Mouse (Mus musculus): ENCODE results near the gene C1qtnf1. TPM values are rescaled to one million over a fixed set of nuclear protein-coding genes. Genes with fewer than 3 reads are reported as not detected.

The C1qtnf1 gene
- total RNA-seq, 2 experiments from 2014 or later: 3.9 to 5.3 TPM

DNA sequence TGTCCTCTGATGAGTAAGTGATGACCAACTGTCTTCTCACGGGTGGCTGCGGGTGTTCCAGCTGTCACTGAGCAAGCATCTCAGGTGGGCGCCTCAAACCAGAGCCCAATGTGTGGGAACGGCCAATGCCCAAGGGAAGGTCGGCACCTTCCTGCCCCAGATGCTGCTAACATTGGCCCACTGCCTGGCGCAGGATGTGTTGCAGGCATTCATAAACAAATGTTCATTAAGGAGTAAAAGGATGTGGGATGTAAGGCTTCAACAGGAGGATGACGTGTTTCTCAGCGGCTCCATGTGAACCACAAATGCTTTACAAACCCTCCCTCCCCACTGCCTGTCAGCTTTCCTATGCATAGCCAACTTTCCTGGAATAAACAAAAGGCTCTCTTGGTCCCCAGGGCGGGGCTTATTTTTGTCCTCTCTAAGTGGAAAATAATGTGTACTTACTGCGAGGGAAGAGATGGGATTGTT is 5.4 kb downstream of the C1qtnf1 start:
- no peak for DNase-seq (ENCODE audit: low spot score in 2 of 2)

DNA sequence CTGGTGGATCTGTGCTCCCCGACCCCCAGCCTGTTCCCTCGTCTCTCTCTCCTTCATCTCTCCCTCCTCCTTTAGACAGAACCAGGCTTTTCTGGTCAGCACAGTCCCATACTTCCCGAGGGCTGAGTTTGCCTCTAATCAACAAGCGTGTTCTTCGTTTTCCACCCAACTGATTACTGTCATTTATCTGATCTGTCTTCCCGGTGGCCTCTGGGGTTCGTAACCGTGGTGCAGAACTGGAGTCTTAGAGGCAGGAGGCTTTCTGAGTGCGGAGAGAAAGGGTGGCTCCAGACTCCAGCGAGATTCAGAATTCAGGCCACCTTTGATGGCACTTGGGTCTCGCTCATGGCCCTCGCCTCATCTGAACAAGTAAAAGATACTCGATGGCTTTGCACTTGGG is 6.1 kb downstream of the C1qtnf1 start:
- no peak for DNase-seq (ENCODE audit: low spot score in 2 of 2)

- DNase-seq (ENCODE audit: low spot score in 2 of 2): peak; percentile 41 to 59
These were observed 8.5 kb downstream of the C1qtnf1 start for GRCm38 (mm10) chr11:118436471-118436935.

GRCm38 (mm10) chr11:118438665-118439414 is 10.8 kb downstream of the C1qtnf1 start:
- DNase-seq (ENCODE audit: low spot score in 2 of 2): peak in 1 of 2 experiments; percentile 49

- DNase-seq (ENCODE audit: low spot score in 2 of 2): no peak
These were observed 14.7 kb downstream of the C1qtnf1 start for GRCm38 (mm10) chr11:118442691-118443090.

DNA sequence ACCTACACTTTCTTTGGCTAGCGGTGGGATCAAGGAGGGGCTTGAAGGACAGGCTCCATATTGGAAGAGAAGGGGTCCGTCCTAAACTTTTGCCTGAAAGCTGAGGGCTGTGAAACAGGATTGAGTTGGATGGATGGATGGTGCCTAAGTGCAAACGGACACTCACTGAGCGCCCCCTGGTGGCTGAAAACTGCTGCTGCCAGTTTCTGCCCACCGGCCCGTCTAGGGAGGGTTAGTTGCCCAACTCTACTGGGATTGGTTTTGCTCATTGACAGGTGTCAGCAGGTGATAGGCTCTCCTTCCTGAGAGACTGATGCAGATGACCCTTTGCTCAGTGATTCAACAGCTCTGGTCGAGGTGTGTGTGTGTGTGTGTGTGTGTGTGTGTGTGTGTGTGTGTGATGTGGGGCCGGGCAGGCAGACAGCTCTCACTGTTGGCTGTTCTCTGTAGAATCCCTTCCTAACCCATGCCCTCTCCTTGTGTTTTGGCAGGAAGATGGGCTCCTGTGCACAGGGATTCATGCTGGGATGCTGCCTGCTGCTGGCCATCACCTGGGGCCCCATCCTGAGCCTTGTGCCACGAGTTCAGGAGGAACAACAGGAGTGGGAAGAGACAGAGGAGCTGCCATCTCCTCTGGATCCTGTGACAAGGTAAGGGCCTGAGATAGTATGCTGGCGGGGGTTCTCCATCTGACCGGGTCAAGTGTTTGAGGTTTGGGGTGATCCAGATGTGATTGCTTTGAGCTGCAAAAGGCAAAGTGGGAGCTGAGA is 15.4 kb downstream of the C1qtnf1 start:
- DNase-seq (ENCODE audit: low spot score in 2 of 2): peak; percentile 52 to 67

- peak; percentile 61 to 73 for DNase-seq (ENCODE audit: low spot score in 2 of 2)
These were observed 17.8 kb downstream of the C1qtnf1 start for GRCm38 (mm10) chr11:118445843-118446242.

DNA sequence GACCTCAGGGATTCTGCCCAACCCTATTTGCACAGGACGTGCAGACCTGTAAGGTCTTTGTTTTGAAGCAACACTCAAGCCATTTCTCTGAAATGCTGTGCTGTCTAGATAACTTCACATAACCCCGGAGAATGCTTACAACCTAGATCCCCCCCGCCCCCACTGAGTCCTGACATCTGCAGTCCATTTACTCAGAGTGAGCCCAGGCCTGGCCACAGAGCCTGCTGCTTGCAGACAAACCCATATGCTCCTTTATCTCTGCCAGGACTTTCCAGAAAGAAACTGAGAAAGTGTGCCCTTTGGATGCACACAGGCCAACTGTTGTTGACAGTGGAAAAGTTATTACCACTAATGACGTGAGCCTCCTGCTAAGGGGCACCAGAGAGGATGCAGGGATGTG is 19.3 kb downstream of the C1qtnf1 start:
- no peak for DNase-seq (ENCODE audit: low spot score in 2 of 2)

DNA sequence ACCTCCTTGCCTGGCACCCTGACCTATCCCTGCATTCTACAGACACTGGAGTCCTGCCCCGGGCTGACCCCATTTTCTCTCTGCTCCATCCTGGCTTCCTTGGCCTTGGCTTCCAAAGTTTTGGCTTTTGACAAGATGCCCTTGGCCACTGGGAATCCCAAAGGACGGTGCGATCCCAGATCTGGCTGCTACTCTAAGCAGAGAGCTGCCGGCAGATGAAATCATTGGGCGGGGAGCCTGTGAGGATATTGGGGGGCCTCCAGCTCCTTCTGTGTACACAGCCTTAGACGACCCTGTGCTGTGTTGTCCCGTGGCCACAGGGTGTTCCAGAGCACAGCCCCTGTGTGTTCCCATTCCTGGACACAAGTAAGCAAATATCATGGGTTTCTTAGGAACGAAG is 20.4 kb downstream of the C1qtnf1 start:
- no peak for DNase-seq (ENCODE audit: low spot score in 2 of 2)

- no peak for DNase-seq (ENCODE audit: low spot score in 2 of 2)
These were observed 23.2 kb downstream of the C1qtnf1 start for GRCm38 (mm10) chr11:118451211-118451610.

- DNase-seq (ENCODE audit: low spot score in 2 of 2): no peak
These were observed 25.0 kb downstream of the C1qtnf1 start for GRCm38 (mm10) chr11:118452955-118453354.

DNA sequence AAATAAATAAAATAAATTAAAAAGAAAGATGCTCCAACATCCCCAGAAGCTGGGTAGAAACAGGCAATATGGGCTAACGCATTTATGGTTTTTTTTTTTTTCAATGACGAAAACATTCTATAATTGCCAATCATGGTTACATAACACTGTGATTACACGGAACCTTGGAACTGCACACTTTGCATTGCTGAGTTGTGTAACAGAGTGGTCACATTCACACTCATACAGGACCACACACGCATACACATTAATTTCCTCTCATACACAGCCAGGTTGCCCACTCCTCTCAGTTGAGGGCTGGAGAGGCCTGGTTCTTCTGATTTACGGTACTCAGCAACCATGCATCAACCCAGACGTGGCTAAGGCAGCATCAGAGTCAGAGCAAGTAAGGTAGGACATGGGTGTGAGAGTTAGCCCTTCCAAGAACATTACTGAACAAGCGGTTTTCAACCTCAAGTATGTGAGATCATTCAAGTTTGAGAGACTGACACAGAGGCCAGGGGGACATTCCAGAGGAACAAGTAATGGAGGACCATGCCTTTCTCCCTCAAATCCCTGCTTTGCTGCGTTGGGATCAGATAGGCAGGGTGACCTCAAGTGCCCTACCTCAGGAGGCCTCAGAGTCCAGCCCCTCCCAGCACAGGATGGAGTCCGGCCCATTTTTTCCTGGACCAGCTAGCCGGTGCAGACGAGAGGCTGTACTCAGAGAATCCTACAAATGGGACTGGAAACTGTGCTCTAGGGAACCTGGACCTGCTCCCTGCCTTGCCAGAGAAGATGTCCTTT is 26.1 kb downstream of the C1qtnf1 start:
- DNase-seq (ENCODE audit: low spot score in 2 of 2): no peak

DNA sequence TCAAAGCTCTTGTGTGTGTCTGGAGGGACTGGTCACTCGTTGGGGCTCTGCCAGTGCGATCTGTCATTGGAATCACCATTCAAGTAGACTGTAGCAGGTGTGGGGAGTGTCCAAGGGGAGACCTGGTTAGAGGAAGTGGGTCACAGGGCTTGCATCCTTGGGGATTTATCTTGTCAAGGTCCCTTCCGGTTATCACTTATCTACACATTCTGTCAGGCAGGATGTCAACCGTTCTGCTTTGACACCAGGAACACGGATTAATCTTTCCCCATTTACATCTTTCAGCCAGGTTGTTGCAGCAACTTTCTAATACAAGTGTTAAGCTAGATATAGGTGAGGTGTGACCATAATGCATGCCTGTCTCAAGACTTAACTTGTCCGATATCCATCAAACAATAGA is 27.8 kb downstream of the C1qtnf1 start:
- DNase-seq (ENCODE audit: low spot score in 2 of 2): no peak

DNA sequence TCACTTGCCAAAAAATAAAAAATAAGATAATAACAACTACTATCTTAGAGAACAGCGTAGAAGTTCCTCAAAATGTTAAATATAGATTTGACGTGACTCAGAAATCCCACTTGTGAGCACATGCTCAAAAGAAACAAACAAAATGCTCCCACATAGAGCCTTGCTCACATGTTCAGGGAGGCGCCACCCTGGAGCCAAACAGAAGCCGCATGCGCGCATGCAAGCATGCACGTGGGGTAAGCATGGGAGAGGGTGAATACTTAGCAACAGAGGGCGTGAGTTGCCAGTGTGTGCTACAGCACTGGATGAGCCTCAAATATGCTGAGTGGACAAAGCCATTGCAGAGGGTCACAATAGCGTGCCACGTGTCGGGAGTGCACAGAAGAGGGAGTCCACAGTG is 28.9 kb downstream of the C1qtnf1 start:
- DNase-seq (ENCODE audit: low spot score in 2 of 2): peak in 1 of 2 experiments; percentile 34

DNA sequence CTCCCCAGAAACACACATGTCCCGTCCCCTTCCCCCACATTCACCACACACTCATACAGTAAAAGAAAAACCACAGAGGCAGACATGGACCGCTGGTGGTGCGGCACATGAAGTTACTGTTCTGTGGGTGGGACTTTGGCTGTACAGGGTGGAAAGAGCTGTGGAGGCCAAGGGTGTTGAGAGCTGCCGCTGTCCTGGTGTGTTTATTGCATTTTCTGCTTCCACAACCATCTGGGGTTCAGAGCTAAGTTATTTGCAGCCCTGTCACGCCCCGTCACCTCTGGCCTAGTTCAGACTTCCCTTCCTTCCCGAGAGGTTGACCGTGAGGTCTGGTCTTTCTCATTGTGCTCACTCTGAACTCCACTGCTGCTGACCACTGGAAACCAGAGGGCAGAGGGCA is 31.0 kb downstream of the C1qtnf1 start:
- DNase-seq (ENCODE audit: low spot score in 2 of 2): no peak

GRCm38 (mm10) chr11:118459536-118459935 is 31.5 kb downstream of the C1qtnf1 start:
- DNase-seq (ENCODE audit: low spot score in 2 of 2): no peak

DNA sequence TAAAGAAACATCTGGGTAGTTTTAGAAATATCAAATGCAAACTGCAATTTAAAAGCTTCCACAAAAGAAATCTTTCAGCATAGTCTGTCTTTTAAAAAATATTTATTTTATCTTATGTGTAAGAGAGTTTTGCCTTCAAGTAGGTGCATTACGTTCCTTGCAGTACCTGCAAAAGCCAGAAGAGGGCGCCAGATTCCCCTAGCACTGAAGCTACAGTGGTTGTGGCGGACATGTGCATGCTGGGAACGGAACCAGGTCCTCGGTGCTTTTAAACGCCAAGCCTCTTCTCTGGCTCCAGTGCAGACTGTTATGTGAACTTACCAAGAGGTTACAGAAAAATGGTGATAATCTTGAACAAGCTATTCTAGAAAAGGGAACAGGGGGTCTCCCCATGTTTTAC is 32.3 kb downstream of the C1qtnf1 start:
- no peak for DNase-seq (ENCODE audit: low spot score in 2 of 2)

DNA sequence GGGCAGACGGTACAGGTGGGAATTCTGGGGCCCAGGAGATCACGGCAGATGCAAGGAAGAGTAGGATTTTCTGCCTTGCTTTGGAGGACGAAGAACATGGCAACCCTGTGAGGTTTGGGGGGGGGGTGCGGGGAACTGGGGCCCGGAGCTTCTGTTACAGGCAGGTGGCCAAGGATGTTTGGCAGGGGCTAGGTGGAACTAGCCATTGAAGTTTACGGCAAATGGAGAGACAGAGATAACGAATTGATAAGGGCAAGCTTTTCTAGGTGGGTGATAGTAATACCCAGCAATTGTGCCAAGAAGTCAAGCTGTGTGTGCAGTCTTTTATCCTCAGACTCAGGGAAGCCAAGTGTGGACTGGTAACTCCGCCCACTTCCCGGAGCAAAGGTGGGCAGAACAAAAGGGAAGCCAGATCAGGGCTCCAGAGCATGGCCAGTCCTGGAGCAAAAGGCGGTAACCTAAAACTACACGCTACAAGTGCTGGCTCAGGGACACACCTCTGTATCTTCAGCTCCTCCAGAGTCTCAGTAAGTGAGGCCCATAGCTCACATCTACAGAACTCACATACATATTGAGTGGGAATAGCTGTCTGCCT is 39.5 kb downstream of the C1qtnf1 start:
- no peak for DNase-seq (ENCODE audit: low spot score in 2 of 2)

- no peak for DNase-seq (ENCODE audit: low spot score in 2 of 2)
These were observed 41.6 kb downstream of the C1qtnf1 start for GRCm38 (mm10) chr11:118469509-118470160.

DNA sequence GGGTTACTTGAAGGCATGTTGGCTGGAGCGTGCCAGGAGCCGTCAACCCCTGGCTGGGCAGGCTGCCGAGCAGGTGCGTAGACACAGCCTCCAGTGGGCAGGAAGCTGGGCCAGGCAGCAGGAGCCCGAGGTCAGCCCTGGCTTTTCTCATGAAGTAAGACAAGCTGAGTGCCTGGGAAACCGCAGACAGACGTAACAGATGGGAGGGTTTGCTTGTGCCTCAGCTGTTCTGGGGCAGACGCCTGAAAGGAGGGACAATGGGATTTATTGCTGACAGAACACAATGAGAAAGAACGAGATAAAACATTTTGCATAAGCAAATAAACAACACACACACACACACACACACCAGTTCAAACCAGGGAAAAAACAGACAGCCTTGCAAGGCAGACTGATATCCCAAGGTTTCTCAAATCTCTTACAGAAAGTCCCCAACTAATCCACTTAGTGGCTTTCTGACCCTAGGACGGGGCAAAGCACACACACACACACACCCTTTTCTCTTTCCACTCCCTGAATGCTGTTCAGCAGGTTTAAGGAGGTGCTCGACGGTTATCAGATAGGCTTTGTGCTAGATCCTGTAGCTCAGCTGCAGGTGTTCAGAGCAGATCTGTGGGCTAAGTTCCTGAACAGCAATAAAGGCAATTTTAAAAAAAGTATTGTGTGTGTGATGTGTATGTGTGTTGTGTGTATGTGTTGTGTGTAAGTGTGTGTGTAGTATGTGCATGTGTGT is 42.4 kb downstream of the C1qtnf1 start:
- DNase-seq (ENCODE audit: low spot score in 2 of 2): no peak
